Mouse (Mus musculus) liver, embryonic 14.5 days (tissue): ENCODE measurements at regions not wholly inside any gene's neighbourhood (a gene's known extent, or its start where the extent isn't known, plus 50 kb on each side); places are given as distances from the start of the nearest gene placed in this dataset.

Experiments used
- ATAC-seq: fragments of 200-750 bp; cut with Nextera tagmentation; 2 replicates; pipeline ENCODE4 v1.8.0; 2017; ENCODE audit warnings: moderate number of reproducible peaks, mild to moderate bottlenecking, moderate library complexity; ENCODE audit not compliant: insufficient read depth
- DNase-seq, 3 experiments: peaks; one replicate each; pipeline ENCODE4 v3.0.0-alpha.2; 2012 to 2013; ENCODE audit warnings: low read depth in 3 of 3, low spot score in 3 of 3
- H3K27ac ChIP-seq: fragments of 300-500 bp; sonication (generic); 2 replicates; pipeline ENCODE4 v1.5.1; 2014; ENCODE audit warnings: moderate library complexity, mild to moderate bottlenecking, control low read depth, inconsistent platforms
- H3K27me3 ChIP-seq: fragments of 300-500 bp; sonication (generic); 2 replicates; pipeline ENCODE4 v1.6.1; 2014; ENCODE audit warnings: mild to moderate bottlenecking, low read length, moderate library complexity; ENCODE audit not compliant: control insufficient read depth, insufficient read depth
- H3K36me3 ChIP-seq: fragments of 300-500 bp; sonication (generic); replicated peaks from 2 replicates; pipeline ENCODE4 v1.6.1; 2014; ENCODE audit warnings: low read depth; ENCODE audit not compliant: control insufficient read depth, insufficient read depth
- H3K4me1 ChIP-seq, 2 experiments: fragments of 200-500 bp in 1 of 2; fragments of 300-500 bp in 1 of 2; sonication (generic) in 1 of 2; replicated peaks; 2 replicates each; pipeline ENCODE4 v1.6.1; 2012 to 2014; ENCODE audit warnings: antibody characterized with exemption in 1 of 2, inconsistent platforms in 1 of 2, low read length in 1 of 2; ENCODE audit not compliant: control insufficient read depth in 2 of 2, insufficient read depth in 2 of 2
- H3K4me2 ChIP-seq: fragments of 300-500 bp; sonication (generic); 2 replicates; pipeline ENCODE4 v1.6.1; 2014; ENCODE audit warnings: low read depth, mild to moderate bottlenecking, control low read depth, moderate library complexity
- H3K4me3 ChIP-seq, 2 experiments: fragments of 200-500 bp in 1 of 2; fragments of 300-500 bp in 1 of 2; sonication (generic) in 1 of 2; 2 replicates each; pipeline ENCODE4 v1.5.1; 2012 to 2014; ENCODE audit warnings: low read depth in 2 of 2, low read length in 2 of 2, mild to moderate bottlenecking in 2 of 2, control low read depth in 1 of 2, inconsistent platforms in 1 of 2, moderate library complexity in 1 of 2; ENCODE audit not compliant: insufficient read depth in 1 of 2
- H3K9ac ChIP-seq: fragments of 300-500 bp; sonication (generic); replicated peaks from 2 replicates; pipeline ENCODE4 v1.6.1; 2014; ENCODE audit warnings: mild to moderate bottlenecking, control low read depth, moderate library complexity
- H3K9me3 ChIP-seq: fragments of 300-500 bp; sonication (generic); 2 replicates; pipeline ENCODE4 v1.6.1; 2016; ENCODE audit warnings: low read length, mixed read lengths; ENCODE audit not compliant: control insufficient read depth
- CTCF ChIP-seq: IDR thresholded peaks from 2 replicates; pipeline ENCODE4 v1.5.1; 2016; ENCODE audit warnings: antibody characterized with exemption, low read depth, control low read depth
- EP300 ChIP-seq: IDR thresholded peaks from 2 replicates; pipeline ENCODE4 v1.6.1; 2016; ENCODE audit warnings: antibody characterized with exemption, low read depth
- WGBS: fragments of 180-500 bp; shearing (Covaris S2); extraction: QIAGEN DNeasy Blood & Tissue Kit; methylation state at CpG from one replicate; pipeline ENCODE4 v1.1.7; 2014; ENCODE audit not compliant: insufficient replicate concordance; 5-methylcytosine and 5-hydroxymethylcytosine counted together

GRCm38 (mm10) chr16:93144033-93144432 is 318.1 kb upstream of the Runx1 start:
- TF ChIP-seq EP300 (no peak), CTCF (no peak)
- WGBS = 32% methylated on average over 5 of the region's 5 CpGs
- no peak overlapping the region for H3K9ac ChIP-seq
- H3K4me2 ChIP-seq = peak overlapping the region; percentile 6; the same call in 1 of the 2 replicates
- DNase-seq (no peak), ATAC-seq (no peak)
- no peaks in the 10 kb centered on the region for H3K36me3 ChIP-seq
- peaks cover 29 to 37% of the 10 kb centered on the region in 2 experiments for H3K4me1 ChIP-seq
- H3K9me3 ChIP-seq = no peaks in the 10 kb centered on the region
- H3K27me3 ChIP-seq = peaks cover 7% of the 10 kb centered on the region
- no peak overlapping the region for H3K27ac ChIP-seq
- no peak overlapping the region for H3K4me3 ChIP-seq

- H3K4me3 ChIP-seq = no peak overlapping the region
- H3K9ac ChIP-seq = no peak overlapping the region
- DNase-seq = no peak
- 82% methylated on average over 10 of the region's 10 CpGs for WGBS
- no peak overlapping the region for H3K4me2 ChIP-seq
- no peak for TF ChIP-seq EP300
- no peak for TF ChIP-seq CTCF
- H3K4me1 ChIP-seq = peaks cover 23 to 29% of the 10 kb centered on the region in 2 experiments
- no peaks in the 10 kb centered on the region for H3K36me3 ChIP-seq
- H3K27ac ChIP-seq = no peak overlapping the region
- no peak for ATAC-seq
- H3K27me3 ChIP-seq = peaks cover 7% of the 10 kb centered on the region
- H3K9me3 ChIP-seq = no peaks in the 10 kb centered on the region
These were observed 317.2 kb upstream of the Runx1 start for GRCm38 (mm10) chr16:93143164-93143563.

GRCm38 (mm10) chr16:93141967-93142366 is 316.0 kb upstream of the Runx1 start:
- no peak for ATAC-seq
- Histone ChIP-seq H3K27me3 (peaks cover 7% of the 10 kb centered on the region), H3K36me3 (no peaks in the 10 kb centered on the region), H3K9ac (no peak overlapping the region), H3K27ac (no peak overlapping the region), H3K4me1 (peaks cover 15 to 19% of the 10 kb centered on the region in 2 experiments), H3K4me2 (no peak overlapping the region), H3K4me3 (no peak overlapping the region), H3K9me3 (no peaks in the 10 kb centered on the region)
- no peak for DNase-seq
- TF ChIP-seq EP300 (no peak), CTCF (no peak)
- WGBS = 70% methylated on average over 6 of the region's 6 CpGs

DNA sequence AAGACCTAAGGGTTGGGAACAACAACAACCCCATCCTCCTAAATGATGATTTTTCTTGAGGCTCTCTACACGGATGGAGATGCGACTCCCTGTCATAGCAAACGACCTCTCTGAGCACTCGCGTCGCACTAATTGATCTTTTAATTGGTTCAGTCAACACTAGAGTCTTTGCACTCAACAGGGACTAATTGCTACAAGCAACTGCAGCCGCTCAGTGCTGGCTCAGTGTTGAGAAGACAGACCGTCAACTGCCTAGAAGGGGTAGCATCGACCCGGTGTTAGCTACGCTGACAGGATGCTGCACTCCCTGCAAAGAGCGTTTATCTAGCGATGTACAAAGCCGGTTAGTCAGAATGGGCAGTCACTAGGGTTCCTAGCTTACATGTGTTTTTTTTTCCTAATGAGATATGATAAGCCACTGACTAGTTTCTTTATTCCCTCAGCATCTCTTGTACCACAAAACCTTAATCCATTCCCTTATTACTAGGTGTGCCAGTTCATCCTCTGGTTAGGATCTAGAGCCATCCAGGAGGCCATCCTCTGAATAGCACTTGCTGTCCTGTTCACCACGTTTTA is 314.7 kb upstream of the Runx1 start:
- H3K36me3 ChIP-seq = no peaks in the 10 kb centered on the region
- peaks cover 11% of the 10 kb centered on the region in 2 experiments for H3K4me1 ChIP-seq
- ATAC-seq (no peak), DNase-seq (no peak)
- no peak overlapping the region for H3K4me3 ChIP-seq
- H3K4me2 ChIP-seq = no peak overlapping the region
- no peak for TF ChIP-seq EP300
- H3K9ac ChIP-seq = no peak overlapping the region
- no peak overlapping the region for H3K27ac ChIP-seq
- peaks cover 7% of the 10 kb centered on the region for H3K27me3 ChIP-seq
- no peaks in the 10 kb centered on the region for H3K9me3 ChIP-seq
- WGBS = 52% methylated on average over 15 of the region's 15 CpGs

DNA sequence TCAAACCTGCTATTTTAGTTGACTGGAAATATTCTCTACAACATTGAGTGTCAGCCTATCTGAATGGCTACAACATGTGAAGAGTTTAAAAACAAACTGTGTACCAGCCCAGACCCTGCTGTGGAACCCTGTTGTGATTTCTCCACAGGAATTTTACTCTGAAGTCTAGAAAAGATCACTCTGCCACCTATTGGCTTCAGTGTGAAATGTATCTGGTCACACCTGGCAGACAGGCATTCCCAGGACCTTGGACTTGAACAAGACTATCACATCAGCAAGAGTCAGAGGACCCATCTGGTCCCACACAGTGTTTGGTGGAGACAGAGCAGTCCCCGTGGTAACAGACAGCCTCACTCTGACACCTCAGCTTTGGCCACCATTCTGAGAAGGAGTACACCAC is 311.3 kb upstream of the Runx1 start:
- no peaks in the 10 kb centered on the region for H3K36me3 ChIP-seq
- no peak overlapping the region for H3K4me2 ChIP-seq
- no peak overlapping the region for H3K27ac ChIP-seq
- no peak overlapping the region for H3K9ac ChIP-seq
- DNase-seq (no peak), ATAC-seq (no peak)
- 26% methylated on average over 1 of the region's 1 CpGs for WGBS
- H3K27me3 ChIP-seq = peaks cover 7% of the 10 kb centered on the region
- no peak overlapping the region for H3K4me3 ChIP-seq
- peaks cover 9% of the 10 kb centered on the region in 2 experiments for H3K4me1 ChIP-seq
- H3K9me3 ChIP-seq = no peaks in the 10 kb centered on the region
- peak; percentile 59 for TF ChIP-seq CTCF
- TF ChIP-seq EP300 = no peak
